Mouse (Mus musculus) neural tube, embryonic 14.5 days (tissue): ENCODE data around the gene Atp10a. TPM values are rescaled to one million over a fixed set of nuclear protein-coding genes. Genes with fewer than 3 reads are reported as not detected.
"Not testable (repeated sequence)": the region's sequence is repeated elsewhere in the genome, so short reads cannot be mapped to it uniquely, and the experiment has no call there.

Source experiments
- ATAC-seq: fragments of 200-750 bp; cut with Nextera tagmentation; 2 replicates; pipeline ENCODE4 v1.8.0; 2017; ENCODE audit warnings: low read depth, mild to moderate bottlenecking, moderate TSS enrichment, moderate library complexity
- H3K27ac ChIP-seq: fragments of 300-500 bp; sonication (generic); 2 replicates; pipeline ENCODE4 v1.5.1; 2014; ENCODE audit warnings: low read depth, mild to moderate bottlenecking, control low read depth, low read length, moderate library complexity, mixed read lengths
- H3K27me3 ChIP-seq: fragments of 300-500 bp; sonication (generic); 2 replicates; pipeline ENCODE4 v1.6.1; 2014; ENCODE audit warnings: low read length; ENCODE audit not compliant: control insufficient read depth, insufficient read depth
- H3K36me3 ChIP-seq: fragments of 300-500 bp; sonication (generic); 2 replicates; pipeline ENCODE4 v1.6.1; 2014; ENCODE audit warnings: low read length, mixed read lengths; ENCODE audit not compliant: control insufficient read depth, insufficient read depth
- H3K4me1 ChIP-seq: fragments of 300-500 bp; sonication (generic); 2 replicates; pipeline ENCODE4 v1.6.1; 2014; ENCODE audit warnings: low read length; ENCODE audit not compliant: control insufficient read depth, insufficient read depth
- H3K4me2 ChIP-seq: fragments of 300-500 bp; sonication (generic); 2 replicates; pipeline ENCODE4 v1.6.1; 2014; ENCODE audit warnings: mild to moderate bottlenecking, low read depth, low read length, control low read depth
- H3K4me3 ChIP-seq: fragments of 300-500 bp; sonication (generic); 2 replicates; pipeline ENCODE4 v1.5.1; 2014; ENCODE audit warnings: low read depth, low read length, control low read depth, mixed read lengths
- H3K9ac ChIP-seq: fragments of 300-500 bp; sonication (generic); replicated peaks from 2 replicates; pipeline ENCODE4 v1.6.1; 2014; ENCODE audit warnings: low read depth, mild to moderate bottlenecking, control low read depth, low read length, mixed read lengths
- H3K9me3 ChIP-seq: fragments of 300-500 bp; sonication (generic); 2 replicates; pipeline ENCODE4 v1.6.1; 2016; ENCODE audit warnings: low read length; ENCODE audit not compliant: control insufficient read depth
- WGBS: fragments of 180-500 bp; shearing (Covaris S2); extraction: QIAGEN DNeasy Blood & Tissue Kit; methylation state at CpG from one replicate; pipeline ENCODE4 v1.1.7; 2014; 5-methylcytosine and 5-hydroxymethylcytosine counted together
- polyA plus RNA-seq: library from polyadenylated mRNA; unstranded; fragments of >200 nt; fragmentation: Nextera tagmentation; extraction: Ambion mirVana; gene quantifications from 2 replicates; pipeline ENCODE4 v1.2.1, GENCODE M21; 2014

Gene Atp10a
- polyA plus RNA-seq, 1 experiment from 2014 or later = 1.6 TPM

DNA sequence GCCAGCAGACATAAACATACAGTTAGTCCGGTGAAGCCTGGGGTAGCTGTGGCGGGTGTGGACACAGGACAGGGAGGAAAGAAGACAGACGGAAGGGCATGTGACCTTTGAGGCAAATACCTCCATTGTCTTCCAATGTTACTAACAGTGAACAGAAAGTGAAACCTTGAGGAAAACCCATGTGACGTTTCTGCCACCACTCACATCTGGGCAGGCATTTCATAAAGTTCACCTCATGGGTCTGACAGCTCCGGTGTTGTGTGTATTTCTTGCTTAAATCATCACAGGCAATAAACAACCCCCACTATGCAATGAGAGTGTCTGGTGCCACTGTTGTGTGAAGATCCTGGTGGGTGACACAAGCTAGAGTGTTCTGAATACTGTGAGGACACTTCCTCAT lies 173.1 kb downstream of the Atp10a start:
- ATAC-seq = no peak
- H3K4me3 ChIP-seq = no peak overlapping the region
- H3K27me3 ChIP-seq = no peaks in the 10 kb centered on the region
- WGBS = 77% methylated on average over 5 of the region's 5 CpGs
- H3K4me1 ChIP-seq = no peaks in the 10 kb centered on the region
- no peak overlapping the region for H3K27ac ChIP-seq
- H3K4me2 ChIP-seq = no peak overlapping the region
- no peak overlapping the region for H3K9ac ChIP-seq
- H3K9me3 ChIP-seq = no peaks in the 10 kb centered on the region
- no peaks in the 10 kb centered on the region for H3K36me3 ChIP-seq

DNA sequence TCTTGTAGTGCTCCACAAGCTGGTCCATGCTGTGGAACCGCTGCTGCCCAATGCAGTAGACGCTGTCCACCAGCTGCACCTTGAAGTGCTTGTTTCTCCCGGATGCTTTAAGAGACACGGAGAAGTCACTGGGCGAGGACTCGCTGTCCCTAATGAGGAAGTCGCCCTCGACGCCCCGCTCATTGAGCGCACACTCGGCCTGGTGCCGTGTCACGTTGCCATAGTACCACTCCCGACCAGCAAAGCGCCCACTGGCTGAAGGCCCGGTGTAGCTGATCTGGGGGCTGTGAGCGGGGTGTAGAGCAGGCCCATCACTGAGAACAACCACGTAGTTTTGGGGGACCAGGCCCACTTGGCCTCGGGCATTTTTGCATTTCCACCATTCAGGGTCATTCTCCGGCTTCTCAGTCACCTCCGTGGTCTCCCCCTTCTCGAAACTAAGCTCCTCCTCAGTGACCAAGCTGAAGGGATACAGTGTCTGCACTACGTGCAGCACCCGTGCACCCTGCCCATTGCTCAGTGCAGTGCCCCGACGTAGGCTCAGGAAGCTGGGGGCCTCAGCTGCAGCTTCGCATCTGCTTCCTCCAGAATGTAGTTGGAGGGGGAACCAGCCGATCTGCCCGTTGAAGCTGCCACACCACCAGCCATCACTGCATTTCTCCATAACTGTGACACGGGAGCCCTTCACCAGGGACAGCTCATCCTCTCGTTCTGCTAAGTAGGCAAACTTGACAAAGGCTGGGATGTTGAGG lies 181.1 kb downstream of the Atp10a start:
- not testable (repeated sequence) for ATAC-seq, H3K4me2 ChIP-seq
- WGBS = 97% methylated on average over 32 of the region's 32 CpGs

DNA sequence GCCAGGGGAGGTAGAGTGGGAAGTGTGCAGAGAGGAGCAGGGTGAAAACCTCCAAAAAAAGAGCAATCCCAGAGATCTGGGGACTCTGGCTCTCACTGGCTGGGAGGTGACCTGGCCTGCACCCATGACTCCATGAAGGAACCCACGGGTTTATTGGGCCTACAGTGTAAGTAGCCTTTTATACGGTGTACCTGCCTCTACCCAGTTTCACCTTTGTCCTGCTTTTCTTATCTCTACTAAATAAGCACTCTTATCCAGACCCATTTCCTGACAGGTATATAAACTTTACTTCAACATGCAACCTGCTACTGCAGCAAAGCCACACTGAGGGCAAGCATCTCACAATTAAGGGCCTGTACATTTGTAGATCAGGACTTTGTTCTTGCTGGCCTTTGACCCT lies 184.4 kb downstream of the Atp10a start:
- Histone ChIP-seq H3K27me3 (no peaks in the 10 kb centered on the region), H3K9me3 (no peaks in the 10 kb centered on the region), H3K27ac (no peak overlapping the region), H3K4me1 (peaks cover 20% of the 10 kb centered on the region), H3K4me3 (no peak overlapping the region), H3K36me3 (no peaks in the 10 kb centered on the region), H3K9ac (no peak overlapping the region), H3K4me2 (no peak overlapping the region)
- 90% methylated on average over 2 of the region's 2 CpGs for WGBS
- ATAC-seq = no peak

More for the DNA sequence above, 181.1 kb downstream of the Atp10a start:
- not testable (repeated sequence) for H3K9ac ChIP-seq, H3K4me3 ChIP-seq, H3K27ac ChIP-seq, H3K36me3 ChIP-seq, H3K4me1 ChIP-seq, H3K9me3 ChIP-seq, H3K27me3 ChIP-seq

DNA sequence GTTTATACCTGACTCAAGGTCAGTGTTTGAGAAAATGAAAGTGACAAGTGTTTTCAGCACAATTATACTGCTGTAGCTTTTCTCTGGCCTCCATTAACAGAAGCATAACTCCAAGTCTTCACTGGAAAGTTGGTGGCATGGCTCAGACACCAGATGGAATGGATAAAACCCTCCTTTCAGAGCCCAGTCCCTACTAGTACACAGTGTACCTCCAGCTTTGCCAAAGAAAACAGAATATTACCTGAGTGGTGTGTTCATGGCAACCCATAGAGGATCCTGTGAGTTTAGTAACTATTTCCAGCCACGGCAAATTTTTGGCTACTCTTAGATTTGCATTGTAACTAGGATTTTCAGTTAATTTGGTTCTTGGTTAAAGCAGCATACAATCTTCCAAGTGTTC lies 185.1 kb downstream of the Atp10a start:
- Histone ChIP-seq H3K27me3 (no peaks in the 10 kb centered on the region), H3K27ac (no peak overlapping the region), H3K4me3 (no peak overlapping the region), H3K4me2 (no peak overlapping the region), H3K36me3 (no peaks in the 10 kb centered on the region), H3K9me3 (no peaks in the 10 kb centered on the region), H3K9ac (no peak overlapping the region), H3K4me1 (peaks cover 20% of the 10 kb centered on the region)
- no peak for ATAC-seq
- 93% methylated on average over 1 of the region's 1 CpGs for WGBS

DNA sequence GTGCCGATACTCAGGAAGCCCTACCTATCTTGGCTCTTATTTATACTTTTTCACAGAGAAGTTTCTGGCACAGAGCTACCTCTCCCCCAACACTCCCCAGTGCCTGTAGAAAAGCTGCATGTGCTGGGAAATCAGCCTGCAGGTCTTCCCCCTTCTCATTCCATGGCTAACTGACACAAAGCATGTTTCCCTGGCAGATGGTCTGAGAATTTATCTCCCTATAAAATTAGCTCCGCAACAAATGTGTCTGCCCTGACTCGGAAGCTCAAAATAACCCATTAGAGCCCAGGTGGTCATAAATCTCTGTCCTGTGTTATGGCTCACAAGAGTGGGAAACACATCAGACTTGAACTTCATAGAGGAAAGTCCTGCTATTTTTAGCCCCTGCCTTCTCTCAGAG lies 186.9 kb downstream of the Atp10a start:
- peak overlapping the region; percentile 84 for H3K27ac ChIP-seq
- H3K36me3 ChIP-seq = no peaks in the 10 kb centered on the region
- peak; percentile 61 for ATAC-seq
- H3K4me3 ChIP-seq = no peak overlapping the region
- 10% methylated on average over 3 of the region's 3 CpGs for WGBS
- H3K9ac ChIP-seq = no peak overlapping the region
- H3K4me1 ChIP-seq = peaks cover 20% of the 10 kb centered on the region
- peak overlapping the region; percentile 4; the same call in 1 of the 2 replicates for H3K4me2 ChIP-seq
- no peaks in the 10 kb centered on the region for H3K9me3 ChIP-seq
- no peaks in the 10 kb centered on the region for H3K27me3 ChIP-seq

DNA sequence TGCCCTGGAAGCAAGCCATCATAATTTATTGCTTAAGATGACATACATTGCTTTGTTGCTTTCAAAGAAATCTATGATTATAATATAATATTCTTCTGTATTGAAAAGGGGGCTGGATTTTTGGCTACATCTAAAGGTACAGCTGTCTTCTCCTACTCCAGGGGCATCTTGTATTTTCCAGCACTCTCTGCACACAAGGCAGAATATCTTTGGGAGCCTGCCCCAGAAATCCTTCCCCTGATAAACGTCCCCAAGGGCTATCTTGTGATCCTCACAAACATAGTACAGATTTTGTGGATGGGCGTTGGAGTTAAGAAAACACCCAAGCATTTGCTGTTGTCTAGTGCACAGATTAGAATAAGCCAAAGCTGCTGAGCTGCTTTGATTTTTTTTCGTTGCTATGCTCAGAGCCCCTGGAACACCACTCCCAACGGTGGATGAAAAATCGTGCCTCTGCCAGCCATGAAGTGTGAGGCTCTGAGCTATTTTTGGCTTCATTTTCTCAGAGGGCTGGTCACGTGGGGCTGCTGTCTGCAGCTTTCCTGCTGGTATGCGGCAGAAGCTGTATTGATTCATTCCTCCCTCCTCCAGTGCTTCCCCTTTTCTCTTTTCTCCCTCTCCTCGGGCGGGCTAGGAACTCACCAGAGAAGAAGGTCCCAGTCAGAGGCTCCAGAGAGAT lies 187.9 kb downstream of the Atp10a start:
- peak overlapping the region; percentile 9; the same call in 1 of the 2 replicates for H3K9ac ChIP-seq
- H3K36me3 ChIP-seq = no peaks in the 10 kb centered on the region
- H3K27ac ChIP-seq = peak overlapping the region; percentile 89
- no peaks in the 10 kb centered on the region for H3K27me3 ChIP-seq
- WGBS = 3% methylated on average over 9 of the region's 9 CpGs
- H3K9me3 ChIP-seq = no peaks in the 10 kb centered on the region
- H3K4me3 ChIP-seq = no peak overlapping the region
- H3K4me2 ChIP-seq = peak overlapping the region; percentile 25
- peak; percentile 96 for ATAC-seq
- H3K4me1 ChIP-seq = peaks cover 20% of the 10 kb centered on the region

DNA sequence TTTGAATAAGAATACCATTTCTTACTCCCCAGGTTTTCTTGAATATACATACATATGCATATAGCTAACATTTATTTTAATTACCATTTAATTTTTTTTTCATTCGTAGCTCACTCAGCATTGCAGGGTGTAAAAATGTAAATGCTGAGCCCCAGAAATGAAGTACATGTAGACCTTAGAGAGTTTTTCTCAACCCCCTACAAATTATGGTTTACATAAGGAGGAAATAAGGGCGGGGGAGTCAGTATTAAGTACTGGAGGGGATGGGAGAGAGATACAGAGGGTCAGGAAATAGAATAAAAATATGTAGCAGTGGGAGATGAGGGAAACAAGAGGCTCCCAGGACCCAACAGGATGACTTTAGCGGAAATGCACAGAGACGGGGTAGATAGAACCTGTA lies 188.5 kb downstream of the Atp10a start:
- Histone ChIP-seq H3K4me2 (peak overlapping the region; percentile 25; the same call in 1 of the 2 replicates), H3K9me3 (no peaks in the 10 kb centered on the region), H3K36me3 (no peaks in the 10 kb centered on the region), H3K9ac (no peak overlapping the region; the same call in 1 of the 2 replicates), H3K27me3 (no peaks in the 10 kb centered on the region), H3K27ac (peak overlapping the region; percentile 89), H3K4me3 (no peak overlapping the region), H3K4me1 (peaks cover 20% of the 10 kb centered on the region)
- 20% methylated on average over 4 of the region's 4 CpGs for WGBS
- ATAC-seq = peak; percentile 54

DNA sequence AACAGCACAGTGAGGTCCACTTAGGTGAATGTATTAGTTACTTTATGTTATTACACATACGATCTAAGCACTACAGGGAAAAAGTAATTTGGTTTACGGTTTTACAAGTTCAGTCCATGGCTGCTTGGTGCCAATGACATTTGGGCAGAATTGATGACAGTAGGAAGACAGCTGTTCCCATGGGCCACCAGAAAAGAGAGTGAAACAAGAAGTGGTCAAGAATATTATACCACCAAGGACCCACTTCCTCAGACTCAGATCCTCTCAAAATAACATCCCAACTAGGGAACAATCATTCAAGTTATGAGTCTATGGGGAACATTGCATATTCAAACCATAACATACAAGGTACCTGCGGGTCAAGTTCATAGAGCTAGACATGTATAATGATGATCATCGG lies 203.0 kb downstream of the Atp10a start:
- Histone ChIP-seq H3K9ac (no peak overlapping the region), H3K4me3 (no peak overlapping the region), H3K4me2 (no peak overlapping the region), H3K9me3 (no peaks in the 10 kb centered on the region), H3K27ac (no peak overlapping the region), H3K27me3 (no peaks in the 10 kb centered on the region), H3K36me3 (no peaks in the 10 kb centered on the region), H3K4me1 (no peaks in the 10 kb centered on the region)
- 98% methylated on average over 4 of the region's 4 CpGs for WGBS
- ATAC-seq = no peak

DNA sequence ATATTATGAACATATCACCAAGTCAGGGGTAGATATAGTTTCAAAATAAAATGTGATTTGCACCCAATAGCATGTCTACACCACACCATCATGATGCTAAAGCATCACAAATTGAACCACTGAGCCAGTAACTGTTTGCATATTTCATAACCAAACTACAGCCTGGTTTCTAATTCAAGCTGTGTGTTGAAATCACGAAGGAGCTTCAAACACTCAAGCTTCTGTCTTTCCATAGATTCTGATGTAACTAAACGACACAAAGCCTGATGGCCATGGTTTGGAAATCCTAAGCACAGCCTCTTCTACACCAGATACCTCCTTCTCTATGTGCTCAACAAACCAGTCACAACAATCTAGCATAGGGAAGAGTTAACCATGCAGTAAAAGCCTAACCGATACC lies 207.2 kb downstream of the Atp10a start:
- WGBS = 92% methylated on average over 3 of the region's 3 CpGs
- H3K36me3 ChIP-seq = no peaks in the 10 kb centered on the region
- H3K9me3 ChIP-seq = no peaks in the 10 kb centered on the region
- H3K4me2 ChIP-seq = no peak overlapping the region
- H3K4me1 ChIP-seq = no peaks in the 10 kb centered on the region
- H3K27me3 ChIP-seq = no peaks in the 10 kb centered on the region
- H3K4me3 ChIP-seq = no peak overlapping the region
- H3K9ac ChIP-seq = no peak overlapping the region
- no peak for ATAC-seq
- no peak overlapping the region for H3K27ac ChIP-seq
